Mouse (Mus musculus): ENCODE measurements around the gene Rcan2. TPM values are rescaled to one million over a fixed set of nuclear protein-coding genes. Genes with fewer than 3 reads are reported as not detected.

Rcan2 gene
- polyA plus RNA-seq (2012; rRNA removed; ENCODE audit: low replicate concordance), result 6.8 and 7.6 TPM in 2 replicates

GRCm38 (mm10) chr17:43801077-43801476, at the start of gene Rcan2:
Gene Rcan2 (plus strand): TSS chr17:43801351.

GRCm38 (mm10) chr17:44078631-44079350, 277.6 kb downstream of the Rcan2 start, which contains the start of gene Enpp5:
Gene Enpp5 (plus strand): TSS chr17:44078813.

Other genes with a start within 250 kb of the Rcan2 start
- 5.2 and 28.5 TPM in 2 replicates for gene Pla2g7, start 233.3 kb upstream of the Rcan2 start, polyA plus RNA-seq (2012; rRNA removed; ENCODE audit: low replicate concordance)
- 0.01 and 0.04 TPM in 2 replicates for gene Tdrd6, start 171.1 kb upstream of the Rcan2 start, polyA plus RNA-seq (2012; rRNA removed; ENCODE audit: low replicate concordance)
- gene Slc25a27, start 134.1 kb upstream of the Rcan2 start, polyA plus RNA-seq (2012; rRNA removed; ENCODE audit: low replicate concordance), result 4.2 and 10.1 TPM in 2 replicates
- 1.3 and 3.2 TPM in 2 replicates for gene Cyp39a1, start 133.9 kb upstream of the Rcan2 start, polyA plus RNA-seq (2012; rRNA removed; ENCODE audit: low replicate concordance)